Mouse (Mus musculus) hindbrain, embryonic 14.5 days (tissue): ENCODE data around the gene Ilf3. TPM values are rescaled to one million over a fixed set of nuclear protein-coding genes. Genes with fewer than 3 reads are reported as not detected.

Experiments
- ATAC-seq: fragments of 200-750 bp; cut with Nextera tagmentation; 2 replicates; pipeline ENCODE4 v1.8.0; 2017; ENCODE audit warnings: moderate number of reproducible peaks, mild to moderate bottlenecking, moderate TSS enrichment, moderate library complexity; ENCODE audit not compliant: low FRiP score
- DNase-seq: peaks from one replicate; pipeline ENCODE4 v3.0.0-alpha.2; 2015; ENCODE audit warnings: low spot score
- H3K27ac ChIP-seq: fragments of 300-500 bp; sonication (generic); 2 replicates; pipeline ENCODE4 v1.5.1; 2014; ENCODE audit warnings: mild to moderate bottlenecking, moderate library complexity
- H3K27me3 ChIP-seq: fragments of 300-500 bp; sonication (generic); 2 replicates; pipeline ENCODE4 v1.6.1; 2014; ENCODE audit warnings: mild to moderate bottlenecking, low read length, mixed read lengths; ENCODE audit not compliant: control insufficient read depth, insufficient read depth
- H3K36me3 ChIP-seq: fragments of 300-500 bp; sonication (generic); replicated peaks from 2 replicates; pipeline ENCODE4 v1.6.1; 2014; ENCODE audit not compliant: control insufficient read depth, insufficient read depth
- H3K4me1 ChIP-seq: fragments of 300-500 bp; sonication (generic); replicated peaks from 2 replicates; pipeline ENCODE4 v1.6.1; 2014; ENCODE audit warnings: antibody characterized with exemption, low read length, mixed read lengths; ENCODE audit not compliant: control insufficient read depth, insufficient read depth
- H3K4me2 ChIP-seq: fragments of 300-500 bp; sonication (generic); replicated peaks from 2 replicates; pipeline ENCODE4 v1.6.1; 2014; ENCODE audit warnings: mild to moderate bottlenecking, moderate library complexity
- H3K4me3 ChIP-seq: fragments of 300-500 bp; sonication (generic); replicated peaks from 2 replicates; pipeline ENCODE4 v1.5.1; 2014; ENCODE audit warnings: mild to moderate bottlenecking, low read length
- H3K9ac ChIP-seq: fragments of 300-500 bp; sonication (generic); 2 replicates; pipeline ENCODE4 v1.6.1; 2014
- H3K9me3 ChIP-seq: fragments of 300-500 bp; sonication (generic); 2 replicates; pipeline ENCODE4 v1.6.1; 2016; ENCODE audit warnings: low read length; ENCODE audit not compliant: control insufficient read depth
- WGBS: fragments of 180-500 bp; shearing (Covaris S2); extraction: QIAGEN DNeasy Blood & Tissue Kit; methylation state at CpG from one replicate; pipeline ENCODE4 v1.1.7; 2014; 5-methylcytosine and 5-hydroxymethylcytosine counted together
- polyA plus RNA-seq: library from polyadenylated mRNA; unstranded; fragments of >200 nt; fragmentation: Nextera tagmentation; extraction: Ambion mirVana; gene quantifications from 2 replicates; pipeline ENCODE4 v1.2.1, GENCODE M21; 2014

Ilf3 gene
- polyA plus RNA-seq, 1 experiment from 2014 or later: 201 TPM

GRCm38 (mm10) chr9:21383966-21384365 lies 16.3 kb downstream of the Ilf3 start:
- ATAC-seq (no peak), DNase-seq (no peak)
- H3K4me2 ChIP-seq: no peak overlapping the region
- H3K9ac ChIP-seq: no peak overlapping the region
- no peak overlapping the region for H3K27ac ChIP-seq
- peaks cover 13% of the 10 kb centered on the region for H3K36me3 ChIP-seq
- peaks cover 5% of the 10 kb centered on the region; the same call in 1 of the 2 replicates for H3K4me1 ChIP-seq
- H3K9me3 ChIP-seq: no peaks in the 10 kb centered on the region
- no peaks in the 10 kb centered on the region for H3K27me3 ChIP-seq
- no peak overlapping the region for H3K4me3 ChIP-seq

DNA sequence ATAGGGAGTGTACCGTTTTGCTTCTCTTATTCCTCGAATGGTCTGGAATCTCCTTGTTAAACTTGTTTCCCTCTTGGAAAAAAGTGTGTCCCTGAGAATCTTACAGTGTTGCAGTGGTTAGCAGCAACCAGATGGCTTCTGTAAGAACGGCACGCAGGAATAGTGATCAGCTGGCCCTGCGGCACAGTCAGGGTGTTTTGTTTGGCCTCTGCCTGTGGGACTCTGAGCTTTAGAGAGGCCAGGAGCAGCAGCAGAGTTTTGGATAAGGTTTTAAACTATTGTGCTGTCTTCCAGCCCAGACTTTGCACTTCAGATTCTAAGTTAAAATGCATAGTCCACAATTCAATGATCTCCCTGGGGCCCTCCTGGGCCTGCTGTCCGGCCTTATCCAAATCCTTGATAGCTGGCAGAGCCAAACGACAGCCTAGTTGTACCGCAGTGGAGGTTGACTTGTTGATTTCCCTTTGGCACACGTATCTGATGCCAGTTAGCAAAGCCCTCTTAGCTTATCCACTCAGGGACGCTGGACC lies 25.0 kb downstream of the Ilf3 start:
- H3K27ac ChIP-seq: no peak overlapping the region
- peaks cover 100% of the 10 kb centered on the region for H3K36me3 ChIP-seq
- H3K9ac ChIP-seq: no peak overlapping the region
- H3K27me3 ChIP-seq: no peaks in the 10 kb centered on the region
- DNase-seq (no peak), ATAC-seq (no peak)
- no peak overlapping the region for H3K4me2 ChIP-seq
- H3K4me1 ChIP-seq: no peaks in the 10 kb centered on the region
- 89% methylated on average over 10 of the region's 10 CpGs for WGBS
- H3K9me3 ChIP-seq: no peaks in the 10 kb centered on the region
- H3K4me3 ChIP-seq: no peak overlapping the region

DNA sequence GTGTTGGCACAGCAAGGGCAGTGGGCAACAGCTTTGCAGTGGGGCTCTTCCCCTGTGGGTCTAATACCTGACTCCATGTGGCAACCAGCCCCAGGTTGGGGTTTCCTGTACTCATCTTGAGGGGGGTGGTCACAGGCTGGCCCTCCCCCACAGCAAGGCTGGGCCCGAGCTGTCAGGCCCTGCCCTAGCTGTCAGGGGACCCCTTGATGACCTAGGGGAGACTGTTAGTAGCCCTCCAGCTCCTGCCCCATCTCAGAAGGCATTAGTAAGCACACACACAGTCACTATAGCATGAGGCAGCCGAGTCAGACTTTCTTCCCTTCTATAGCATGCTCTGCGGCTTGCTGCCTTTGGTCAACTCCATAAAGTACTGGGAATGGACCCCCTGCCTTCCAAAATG lies 28.0 kb downstream of the Ilf3 start:
- H3K36me3 ChIP-seq: peaks cover 100% of the 10 kb centered on the region
- H3K9me3 ChIP-seq: no peaks in the 10 kb centered on the region
- H3K4me2 ChIP-seq: no peak overlapping the region
- ATAC-seq (0 out of 2 replicates have a peak, but pooled peaks have one; percentile 21), DNase-seq (no peak)
- H3K4me3 ChIP-seq: no peak overlapping the region
- no peak overlapping the region for H3K27ac ChIP-seq
- H3K9ac ChIP-seq: no peak overlapping the region
- H3K4me1 ChIP-seq: no peaks in the 10 kb centered on the region
- 87% methylated on average over 3 of the region's 3 CpGs for WGBS
- H3K27me3 ChIP-seq: no peaks in the 10 kb centered on the region

GRCm38 (mm10) chr9:21397170-21397569 lies 29.5 kb downstream of the Ilf3 start:
- Histone ChIP-seq H3K4me3 (no peak overlapping the region), H3K9ac (no peak overlapping the region), H3K27me3 (no peaks in the 10 kb centered on the region), H3K27ac (no peak overlapping the region), H3K9me3 (no peaks in the 10 kb centered on the region), H3K4me1 (no peaks in the 10 kb centered on the region), H3K36me3 (peaks cover 100% of the 10 kb centered on the region), H3K4me2 (no peak overlapping the region)
- ATAC-seq (no peak), DNase-seq (no peak)
- 94% methylated on average over 3 of the region's 3 CpGs for WGBS

DNA sequence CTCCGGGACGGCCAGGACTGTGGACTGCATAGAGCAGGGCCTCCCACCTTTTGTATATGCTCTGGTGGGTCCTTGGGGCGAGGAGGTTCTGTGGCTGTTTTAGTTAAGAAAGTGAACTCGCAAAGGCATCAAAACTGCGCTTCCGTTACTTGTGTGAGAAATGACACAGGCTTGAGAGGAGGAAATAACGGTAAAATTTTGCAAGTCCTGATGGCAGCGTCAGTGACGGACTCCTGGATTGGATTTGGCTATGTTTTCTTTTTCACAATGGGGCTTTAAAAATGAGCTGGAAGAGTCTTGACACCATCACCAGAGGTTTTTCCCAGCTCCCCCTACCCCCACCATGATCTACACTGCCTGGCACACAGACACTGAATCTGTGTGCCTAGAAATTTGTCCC lies 33.4 kb downstream of the Ilf3 start:
- Histone ChIP-seq H3K27me3 (no peaks in the 10 kb centered on the region), H3K9me3 (no peaks in the 10 kb centered on the region), H3K4me3 (no peak overlapping the region), H3K9ac (no peak overlapping the region), H3K4me2 (no peak overlapping the region), H3K36me3 (peaks cover 100% of the 10 kb centered on the region), H3K27ac (no peak overlapping the region), H3K4me1 (no peaks in the 10 kb centered on the region)
- ATAC-seq: no peak
- DNase-seq: no peak
- WGBS: 95% methylated on average over 9 of the region's 9 CpGs

GRCm38 (mm10) chr9:21402764-21403253 lies 35.1 kb downstream of the Ilf3 start:
- Histone ChIP-seq H3K9me3 (no peaks in the 10 kb centered on the region), H3K4me2 (no peak overlapping the region), H3K4me3 (no peak overlapping the region), H3K4me1 (no peaks in the 10 kb centered on the region), H3K27me3 (no peaks in the 10 kb centered on the region), H3K9ac (no peak overlapping the region), H3K27ac (no peak overlapping the region), H3K36me3 (peaks cover 94% of the 10 kb centered on the region)
- no peak for DNase-seq
- WGBS: 88% methylated on average over 11 of the region's 11 CpGs
- no peak for ATAC-seq

DNA sequence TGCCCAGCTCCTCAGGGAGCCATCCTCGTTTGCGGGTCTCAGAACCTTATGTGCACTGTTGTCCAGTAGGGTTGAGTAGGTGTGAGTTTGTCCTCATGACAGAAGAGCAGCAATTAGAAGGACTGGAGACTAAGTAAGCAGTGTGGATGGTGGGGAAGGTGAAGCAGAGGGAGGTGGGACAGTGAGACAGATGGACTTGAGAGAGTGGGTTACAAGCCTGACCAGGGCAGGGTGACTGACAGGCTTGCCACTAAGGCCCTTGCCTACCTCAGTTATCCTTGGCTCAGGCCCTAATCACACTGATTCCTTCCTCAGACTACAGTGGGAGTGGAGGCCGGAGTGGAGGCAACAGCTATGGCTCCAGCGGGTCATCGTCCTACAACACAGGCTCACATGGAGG lies 36.1 kb downstream of the Ilf3 start:
- no peak for ATAC-seq
- 93% methylated on average over 5 of the region's 5 CpGs for WGBS

DNA sequence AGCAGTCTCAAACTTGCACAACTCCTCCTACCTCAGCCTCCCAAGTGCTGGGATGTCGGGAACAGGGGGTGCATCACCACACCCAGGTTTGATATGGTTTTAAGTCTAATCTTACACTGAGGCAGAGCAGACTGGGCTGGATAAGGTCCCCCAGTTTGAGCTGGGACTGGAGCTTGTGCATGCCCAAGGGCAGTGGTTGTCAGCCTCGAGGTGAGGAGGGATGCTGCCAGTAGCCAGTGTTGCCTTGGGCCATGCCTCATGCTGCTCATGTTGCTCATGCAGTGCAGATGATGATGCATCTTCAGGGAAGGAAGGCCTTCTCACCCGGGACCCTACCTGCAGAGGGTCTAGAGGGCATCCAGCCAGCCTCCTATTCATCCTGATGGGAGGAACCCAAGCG lies 37.9 kb downstream of the Ilf3 start:
- Histone ChIP-seq H3K4me3 (no peak overlapping the region), H3K9me3 (no peaks in the 10 kb centered on the region), H3K9ac (no peak overlapping the region), H3K4me2 (no peak overlapping the region), H3K27ac (no peak overlapping the region), H3K36me3 (peaks cover 66% of the 10 kb centered on the region), H3K27me3 (no peaks in the 10 kb centered on the region), H3K4me1 (no peaks in the 10 kb centered on the region)
- no peak for DNase-seq
- WGBS: 86% methylated on average over 4 of the region's 4 CpGs
- no peak for ATAC-seq

More for the DNA sequence above, 36.1 kb downstream of the Ilf3 start:
- no peaks in the 10 kb centered on the region for H3K4me1 ChIP-seq
- no peak for DNase-seq
- H3K27ac ChIP-seq: no peak overlapping the region
- H3K27me3 ChIP-seq: no peaks in the 10 kb centered on the region
- H3K9ac ChIP-seq: no peak overlapping the region
- no peak overlapping the region for H3K4me3 ChIP-seq
- no peaks in the 10 kb centered on the region for H3K9me3 ChIP-seq
- H3K36me3 ChIP-seq: peaks cover 84% of the 10 kb centered on the region
- H3K4me2 ChIP-seq: no peak overlapping the region

DNA sequence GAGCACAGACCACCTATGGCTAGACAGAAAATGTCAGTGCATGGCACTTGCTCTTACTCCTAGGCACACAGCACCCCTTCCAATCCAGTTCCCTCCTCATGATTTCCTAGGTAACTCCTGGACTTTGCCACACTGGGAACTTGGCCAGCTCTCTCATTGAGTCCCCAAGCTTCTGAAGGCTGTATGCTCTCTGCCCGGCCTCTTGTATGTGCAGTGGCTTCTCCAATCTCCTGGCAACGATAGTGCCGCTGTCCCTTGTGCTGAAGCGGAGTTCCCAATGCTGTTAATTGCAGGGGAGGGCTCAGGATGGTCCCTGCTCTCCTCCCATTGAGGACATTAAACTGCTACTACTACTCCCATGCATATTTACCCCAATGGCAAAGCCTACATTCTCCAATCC lies 40.3 kb downstream of the Ilf3 start:
- no peak overlapping the region for H3K27ac ChIP-seq
- 14% methylated on average over 4 of the region's 4 CpGs for WGBS

GRCm38 (mm10) chr9:21408624-21409023 lies 41.0 kb downstream of the Ilf3 start:
- Histone ChIP-seq H3K9me3 (no peaks in the 10 kb centered on the region), H3K36me3 (peaks cover 35% of the 10 kb centered on the region), H3K4me1 (peaks cover 20% of the 10 kb centered on the region), H3K27me3 (no peaks in the 10 kb centered on the region), H3K27ac (no peak overlapping the region), H3K4me2 (no peak overlapping the region), H3K9ac (no peak overlapping the region), H3K4me3 (no peak overlapping the region)
- ATAC-seq: no peak
- no peak for DNase-seq
- WGBS: 72% methylated on average over 7 of the region's 7 CpGs

More for the DNA sequence above, 40.3 kb downstream of the Ilf3 start:
- no peak overlapping the region for H3K4me3 ChIP-seq
- DNase-seq (peak; percentile 64), ATAC-seq (no peak)
- H3K9me3 ChIP-seq: no peaks in the 10 kb centered on the region
- no peaks in the 10 kb centered on the region for H3K27me3 ChIP-seq
- H3K36me3 ChIP-seq: peaks cover 42% of the 10 kb centered on the region
- peaks cover 16% of the 10 kb centered on the region for H3K4me1 ChIP-seq
- H3K9ac ChIP-seq: no peak overlapping the region
- no peak overlapping the region for H3K4me2 ChIP-seq
